Mouse (Mus musculus): Measurements from ENCODE around the gene Hoxc10.
A peak's percentile ranks its signal among the peaks of the same experiment; 100 is the strongest.

The Hoxc10 gene

DNA sequence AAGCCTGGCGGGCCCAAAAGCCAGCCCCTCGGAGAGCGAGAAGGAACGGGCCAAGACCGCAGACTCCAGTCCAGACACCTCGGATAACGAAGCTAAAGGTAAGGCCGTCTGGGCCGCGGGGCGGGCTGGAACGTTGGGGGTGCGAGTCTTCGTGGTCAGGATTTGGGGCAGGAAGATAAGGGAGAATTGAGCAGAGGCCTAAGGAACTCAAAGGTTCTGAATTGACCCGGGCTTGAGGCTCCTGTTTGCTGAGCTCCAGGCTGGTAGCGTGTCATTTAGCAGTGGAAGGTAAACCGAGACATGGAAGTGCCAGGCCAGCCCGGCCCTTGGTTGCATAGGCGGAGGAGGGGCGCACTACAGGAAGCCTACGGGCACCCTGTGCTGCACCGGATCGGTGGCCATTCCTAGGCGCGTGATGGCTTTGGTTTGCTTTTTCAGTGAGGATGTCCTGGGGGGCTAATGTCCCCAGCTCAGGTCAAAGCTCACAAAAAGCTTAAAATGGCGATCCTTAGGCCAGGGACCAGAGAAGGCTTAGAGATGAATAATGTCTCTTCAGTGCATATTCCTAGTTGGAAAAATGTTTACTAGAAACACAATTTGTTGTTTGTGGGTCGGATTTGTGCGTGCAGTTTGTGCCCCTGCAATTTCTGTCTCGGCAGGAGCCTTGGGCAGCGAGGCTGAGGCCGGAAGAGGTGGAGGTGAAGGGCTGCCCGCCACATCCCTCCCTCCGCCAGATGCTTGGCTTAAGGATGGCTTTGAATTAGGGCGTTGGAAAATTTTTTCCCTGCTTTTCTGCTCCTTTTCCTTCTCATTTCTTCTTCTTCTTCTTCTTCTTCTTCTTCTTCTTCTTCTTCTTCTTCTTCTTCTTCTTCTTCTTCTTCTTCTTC lies 1.2 kb downstream of the Hoxc10 start:
- no peak for DNase-seq (ENCODE audit: low read depth, low spot score)

GRCm38 (mm10) chr15:102969296-102969695 lies 2.7 kb downstream of the Hoxc10 start:
- DNase-seq (ENCODE audit: low read depth, low spot score) = no peak

DNA sequence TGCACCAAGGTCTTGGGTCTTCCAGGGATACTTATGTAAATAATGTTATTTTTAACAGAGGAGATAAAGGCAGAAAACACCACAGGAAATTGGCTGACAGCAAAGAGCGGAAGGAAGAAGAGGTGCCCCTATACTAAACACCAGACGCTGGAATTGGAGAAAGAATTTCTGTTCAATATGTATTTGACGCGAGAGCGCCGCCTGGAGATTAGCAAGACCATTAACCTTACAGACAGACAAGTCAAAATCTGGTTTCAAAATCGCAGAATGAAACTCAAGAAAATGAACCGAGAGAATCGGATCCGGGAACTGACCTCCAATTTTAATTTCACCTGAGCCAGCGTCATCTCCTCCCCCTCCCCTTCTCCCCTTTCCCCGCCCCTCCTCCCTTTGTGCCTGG lies 4.1 kb downstream of the Hoxc10 start:
- DNase-seq (ENCODE audit: low read depth, low spot score) = no peak

GRCm38 (mm10) chr15:102972254-102972653 lies 5.7 kb downstream of the Hoxc10 start:
- DNase-seq (ENCODE audit: low read depth, low spot score) = no peak

- DNase-seq (ENCODE audit: low read depth, low spot score) = no peak
These were observed 6.2 kb downstream of the Hoxc10 start for GRCm38 (mm10) chr15:102972753-102973152.

GRCm38 (mm10) chr15:102975034-102975433 lies 8.4 kb downstream of the Hoxc10 start:
- no peak for DNase-seq (ENCODE audit: low read depth, low spot score)

- no peak for DNase-seq (ENCODE audit: low read depth, low spot score)
These were observed 9.1 kb downstream of the Hoxc10 start for GRCm38 (mm10) chr15:102975688-102976111.

GRCm38 (mm10) chr15:102976171-102976570 lies 9.6 kb downstream of the Hoxc10 start, which contains the start of gene Hoxc9:
TSS of gene Hoxc9 (plus strand) at chr15:102976439.
- DNase-seq (ENCODE audit: low read depth, low spot score) = no peak

DNA sequence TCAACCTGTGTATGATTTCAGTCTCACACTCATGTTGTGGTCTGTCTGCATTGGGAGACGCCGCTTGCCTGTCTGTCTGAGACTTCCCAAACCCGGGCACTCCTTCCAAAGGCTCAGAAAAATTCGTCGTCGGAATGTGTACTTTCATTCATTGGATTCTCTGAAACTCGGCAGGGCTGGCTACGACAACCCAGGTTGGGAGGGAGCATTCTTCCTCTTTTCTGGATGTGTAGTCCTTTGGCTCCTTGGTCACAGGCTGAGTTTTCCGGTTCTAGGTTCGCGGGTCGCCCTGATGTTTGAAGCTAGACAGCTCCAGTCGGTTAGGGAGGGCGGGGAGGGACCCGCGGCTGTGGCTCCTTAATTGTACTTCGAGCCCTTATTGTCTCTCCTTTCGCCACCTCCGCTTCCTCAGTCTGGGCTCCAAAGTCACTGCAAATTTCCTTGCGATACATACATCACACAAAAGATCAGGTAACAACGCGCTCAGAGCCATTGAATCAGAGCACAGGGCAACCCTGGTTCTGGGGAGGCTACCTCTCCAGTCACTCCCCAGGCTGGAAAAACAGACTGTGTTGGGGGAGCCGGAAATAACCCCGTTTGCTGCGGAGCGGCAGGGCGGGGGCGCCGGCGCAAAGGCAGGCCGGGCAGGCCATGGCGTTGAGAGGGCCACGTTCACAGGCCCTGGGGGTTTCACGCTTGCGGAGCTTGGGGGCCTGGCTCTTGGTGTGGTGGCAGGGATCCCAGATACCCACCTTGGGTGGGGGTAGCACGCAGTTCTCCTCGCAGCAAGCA lies 10.2 kb downstream of the Hoxc10 start:
- no peak for DNase-seq (ENCODE audit: low read depth, low spot score)

DNA sequence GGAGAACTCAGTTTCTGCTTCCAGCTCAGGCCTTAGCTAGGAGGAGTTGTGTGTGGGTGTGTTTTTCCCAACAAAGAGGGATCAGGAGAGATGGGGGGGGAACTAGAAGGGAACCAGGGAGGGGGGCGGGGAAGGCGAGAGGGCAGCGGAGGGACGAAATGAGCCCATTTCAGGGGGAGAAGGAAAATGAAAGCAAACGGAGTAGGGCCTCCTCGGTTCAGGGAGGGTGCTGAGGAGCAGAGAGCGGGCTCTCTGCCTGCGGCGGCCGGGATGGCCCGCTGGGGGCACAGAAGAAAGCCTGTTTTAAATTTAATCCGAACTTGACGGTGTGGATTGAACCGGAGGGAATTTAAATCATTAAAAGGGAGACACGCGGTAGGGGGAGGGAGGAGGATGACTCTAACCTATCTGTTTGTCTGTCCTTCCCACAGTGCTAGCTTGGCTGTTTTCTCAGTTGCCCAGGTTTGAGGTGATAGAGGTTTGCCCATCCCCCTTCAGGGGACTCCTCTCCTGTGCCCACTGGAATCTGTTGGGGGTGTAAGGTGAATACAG lies 10.9 kb downstream of the Hoxc10 start:
- DNase-seq (ENCODE audit: low read depth, low spot score) = no peak

DNA sequence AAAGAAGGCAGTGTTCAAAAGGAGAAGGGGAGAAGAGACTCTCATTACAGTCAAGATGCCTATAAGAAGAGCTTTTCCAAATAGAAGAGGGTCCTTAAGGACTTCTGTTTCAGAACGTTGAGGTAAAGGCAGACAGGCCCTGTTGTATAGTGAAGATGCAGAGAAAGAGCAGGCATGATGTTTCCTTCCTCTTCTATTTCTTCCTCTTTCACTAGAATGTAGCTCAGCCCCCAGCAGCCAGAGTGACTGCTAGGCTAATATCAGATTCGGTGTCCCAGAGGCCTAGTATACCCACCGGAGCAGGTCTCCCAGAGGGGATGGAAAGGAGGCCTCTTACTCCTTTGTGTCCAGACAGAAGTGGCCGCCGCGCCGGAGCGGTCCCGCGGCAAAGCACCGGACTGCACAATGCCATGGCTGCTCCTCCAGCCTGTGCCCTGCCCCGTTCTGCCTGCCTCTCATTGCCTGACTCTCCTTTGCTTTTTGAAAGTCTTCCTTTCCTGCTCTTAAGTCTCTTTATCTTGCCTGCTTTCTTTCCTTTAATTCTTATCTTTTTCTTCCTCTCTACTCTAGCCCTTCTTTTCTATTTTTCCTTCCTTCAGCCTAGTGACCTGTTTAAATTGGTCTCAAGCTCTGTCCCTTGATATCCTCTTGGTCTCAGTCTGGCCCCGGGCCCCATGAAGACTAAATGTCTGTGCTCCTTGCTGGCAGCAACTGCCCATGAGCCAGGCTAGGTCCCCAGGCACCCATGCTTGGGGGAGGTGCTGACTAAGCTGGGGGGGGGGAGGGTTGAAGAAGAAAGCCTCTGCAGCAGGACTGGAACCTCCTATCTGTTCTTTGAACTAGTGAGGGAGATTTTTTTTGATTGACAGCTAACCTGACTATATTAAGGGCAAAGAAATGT lies 12.3 kb downstream of the Hoxc10 start:
- no peak for DNase-seq (ENCODE audit: low read depth, low spot score)

DNA sequence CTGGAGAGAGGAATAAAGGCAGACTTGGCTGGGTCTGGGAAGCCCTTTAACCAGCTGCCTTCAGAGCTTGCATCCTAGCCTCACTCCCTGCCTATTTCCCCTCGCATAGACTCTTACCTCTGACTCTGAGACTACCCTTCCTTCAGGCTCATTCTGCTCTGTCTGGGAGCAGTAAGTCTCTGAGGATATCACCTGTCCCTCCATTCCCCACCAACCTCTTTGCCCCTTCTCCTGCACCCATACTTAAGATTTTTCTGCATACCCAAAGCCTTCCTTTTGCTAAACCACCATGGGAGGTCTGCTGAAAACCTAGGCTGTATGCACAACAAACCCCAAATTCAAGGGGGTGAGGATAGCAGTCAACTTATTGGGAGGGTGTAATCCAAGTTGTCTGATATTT lies 13.3 kb downstream of the Hoxc10 start:
- no peak for DNase-seq (ENCODE audit: low read depth, low spot score)

DNA sequence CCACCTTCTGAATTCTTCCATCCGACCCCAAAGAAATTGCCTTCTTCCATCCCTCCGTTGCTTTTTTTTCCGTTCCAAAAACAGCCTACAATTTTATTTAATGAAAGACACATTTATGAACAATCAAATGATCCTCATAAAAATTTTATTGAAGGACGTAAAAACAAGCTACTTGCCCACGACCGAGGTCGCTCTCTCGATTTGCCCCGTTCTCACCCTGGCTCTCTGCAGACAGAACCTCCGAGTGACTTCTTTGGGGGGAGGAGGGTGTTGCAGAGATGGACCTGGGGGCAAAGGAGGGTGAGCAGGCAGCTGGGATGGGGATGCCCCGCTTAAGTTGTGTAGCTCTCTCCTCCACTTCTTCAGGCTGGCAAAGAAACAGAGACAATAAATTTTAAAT lies 13.8 kb downstream of the Hoxc10 start:
- no peak for DNase-seq (ENCODE audit: low read depth, low spot score)

DNA sequence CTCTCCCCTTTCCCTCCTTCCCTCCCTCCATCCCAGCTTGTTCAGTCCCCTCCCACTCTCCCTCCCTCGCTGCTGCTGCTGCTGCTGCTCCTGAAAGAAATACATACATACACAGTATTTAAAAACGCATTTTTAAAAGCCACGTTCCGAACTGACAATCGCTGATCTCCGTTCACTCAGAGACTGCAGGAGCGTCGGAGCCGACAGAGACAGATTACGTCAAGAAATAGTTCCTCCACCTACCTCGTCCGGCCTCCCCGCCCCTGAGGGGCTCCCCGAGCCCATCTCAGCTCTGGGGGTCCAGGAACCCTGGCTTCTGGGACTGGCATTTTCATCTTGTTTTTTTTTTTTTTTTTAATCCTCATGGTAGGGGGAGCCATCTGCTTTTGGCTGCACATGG lies 14.3 kb downstream of the Hoxc10 start:
- DNase-seq (ENCODE audit: low read depth, low spot score) = no peak

DNA sequence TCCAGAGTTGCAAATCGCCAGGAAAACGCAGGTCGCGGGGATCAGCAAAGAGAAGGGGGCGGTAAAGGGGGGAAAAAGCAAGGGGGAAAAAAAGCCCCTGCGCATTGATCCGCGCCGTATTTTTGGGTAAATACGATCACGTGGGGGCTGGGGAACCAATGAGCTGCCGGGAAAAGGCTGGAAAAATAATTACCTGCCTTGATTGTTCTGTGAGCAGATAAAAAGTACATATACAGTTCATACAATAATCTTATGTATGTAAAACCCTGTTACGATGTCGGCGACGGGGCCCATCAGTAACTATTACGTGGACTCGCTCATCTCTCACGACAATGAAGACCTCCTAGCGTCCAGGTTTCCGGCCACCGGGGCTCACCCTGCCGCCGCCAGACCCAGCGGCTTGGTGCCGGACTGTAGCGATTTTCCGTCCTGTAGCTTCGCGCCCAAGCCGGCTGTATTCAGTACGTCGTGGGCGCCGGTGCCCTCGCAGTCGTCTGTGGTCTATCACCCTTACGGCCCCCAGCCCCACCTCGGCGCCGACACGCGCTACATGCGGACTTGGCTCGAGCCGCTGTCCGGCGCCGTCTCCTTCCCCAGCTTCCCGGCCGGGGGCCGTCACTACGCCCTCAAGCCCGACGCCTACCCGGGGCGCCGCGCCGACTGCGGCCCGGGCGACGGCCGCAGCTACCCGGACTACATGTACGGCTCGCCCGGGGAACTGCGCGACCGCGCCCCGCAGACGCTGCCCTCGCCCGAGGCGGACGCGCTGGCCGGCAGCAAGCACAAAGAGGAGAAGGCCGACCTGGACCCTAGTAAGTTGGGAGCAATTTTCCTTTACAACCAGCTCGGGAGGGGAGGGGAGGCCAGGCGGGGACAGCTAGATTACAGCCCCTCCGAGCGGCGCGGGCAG lies 15.0 kb downstream of the Hoxc10 start:
- no peak for DNase-seq (ENCODE audit: low read depth, low spot score)

GRCm38 (mm10) chr15:102983716-102984115 lies 17.1 kb downstream of the Hoxc10 start:
- no peak for DNase-seq (ENCODE audit: low read depth, low spot score)

DNA sequence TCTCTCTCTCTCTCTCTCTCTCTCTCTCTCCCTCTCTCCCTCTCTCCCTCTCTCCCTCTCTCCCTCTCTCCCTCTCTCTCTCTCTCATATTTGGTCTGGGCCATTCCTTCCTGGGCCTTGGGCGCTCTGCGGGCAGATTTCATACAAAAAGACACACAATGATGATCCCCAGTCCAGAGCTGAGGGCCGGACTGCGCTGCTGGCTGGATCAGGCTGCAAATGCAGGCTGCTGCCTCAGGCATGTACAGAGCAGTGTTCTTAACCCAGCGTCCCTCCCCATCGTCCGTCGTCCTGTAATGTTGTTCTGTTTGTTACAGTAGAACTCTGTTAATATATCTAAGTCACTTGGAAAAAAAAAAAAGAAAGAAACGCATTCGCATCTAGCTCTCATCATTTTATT lies 17.9 kb downstream of the Hoxc10 start:
- no peak for DNase-seq (ENCODE audit: low read depth, low spot score)

GRCm38 (mm10) chr15:102984925-102985324 lies 18.3 kb downstream of the Hoxc10 start:
- DNase-seq (ENCODE audit: low read depth, low spot score) = no peak

DNA sequence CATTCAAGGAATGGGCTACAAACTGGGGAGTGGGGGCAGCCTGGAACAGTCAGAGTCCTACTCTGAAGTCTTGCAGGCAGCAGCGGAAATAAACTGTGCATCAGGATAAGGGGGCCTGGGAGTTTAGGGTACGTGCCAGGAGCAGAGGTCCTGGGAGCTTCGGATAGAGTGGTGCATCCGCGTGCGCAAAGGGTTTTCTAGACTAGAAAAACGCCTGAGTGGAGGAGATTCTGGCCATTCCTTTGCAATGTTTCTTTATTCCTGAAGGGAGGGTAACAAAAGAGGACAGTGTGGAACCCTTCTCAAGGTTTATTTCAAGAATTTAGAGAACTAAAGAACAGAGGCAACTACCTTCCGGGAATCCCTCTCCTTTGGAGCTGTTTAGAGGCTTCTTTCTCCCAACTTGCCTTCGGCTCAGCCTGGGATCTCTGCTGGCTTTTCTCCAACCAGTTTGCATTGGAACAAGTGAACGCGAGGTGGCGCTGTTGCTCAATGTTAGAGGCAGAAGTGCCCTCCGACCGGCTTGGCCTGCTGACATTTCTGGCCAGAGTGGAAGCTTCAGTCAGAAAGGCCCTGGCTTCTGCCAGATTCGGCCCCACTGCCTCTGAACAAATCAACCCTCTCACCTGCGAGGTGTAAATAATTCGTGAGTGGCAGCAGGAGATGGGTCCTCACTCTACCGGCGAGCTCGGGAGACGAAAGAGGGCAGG lies 20.7 kb downstream of the Hoxc10 start:
- DNase-seq (ENCODE audit: low read depth, low spot score) = peak; percentile 81

- DNase-seq (ENCODE audit: low read depth, low spot score) = no peak
These were observed 21.5 kb downstream of the Hoxc10 start for GRCm38 (mm10) chr15:102988078-102988477.

Measured in retina, adult 2 months (tissue).